Mouse (Mus musculus) hindlimb bud, embryonic 11.5 days (tissue): Measurements from ENCODE around the gene Fndc3b.

ENCODE experiments used
- DNase-seq: peaks from one replicate; pipeline ENCODE4 v3.0.0-alpha.2; 2012; ENCODE audit warnings: low read depth, low spot score; ENCODE audit errors: extremely low spot score

Fndc3b gene

GRCm38 (mm10) chr3:27673660-27674059 is 37.4 kb downstream of the Fndc3b start:
- DNase-seq = no peak

GRCm38 (mm10) chr3:27670416-27670815 is 40.7 kb downstream of the Fndc3b start:
- peak; percentile 28 for DNase-seq

- no peak for DNase-seq
Observed at GRCm38 (mm10) chr3:27667280-27667679, 43.8 kb downstream of the Fndc3b start.

GRCm38 (mm10) chr3:27665338-27665737 is 45.8 kb downstream of the Fndc3b start:
- no peak for DNase-seq

GRCm38 (mm10) chr3:27663221-27663620 is 47.9 kb downstream of the Fndc3b start:
- no peak for DNase-seq

GRCm38 (mm10) chr3:27658198-27658763 is 52.8 kb downstream of the Fndc3b start:
- DNase-seq = no peak

GRCm38 (mm10) chr3:27656764-27657390 is 54.2 kb downstream of the Fndc3b start:
- DNase-seq = no peak

- DNase-seq = no peak
Observed at GRCm38 (mm10) chr3:27655673-27656072, 55.4 kb downstream of the Fndc3b start.

- no peak for DNase-seq
Observed at GRCm38 (mm10) chr3:27655042-27655441, 56.1 kb downstream of the Fndc3b start.

GRCm38 (mm10) chr3:27652451-27653011 is 58.6 kb downstream of the Fndc3b start:
- DNase-seq = no peak

GRCm38 (mm10) chr3:27651731-27652130 is 59.4 kb downstream of the Fndc3b start:
- DNase-seq = no peak

GRCm38 (mm10) chr3:27650083-27650482 is 61.0 kb downstream of the Fndc3b start:
- DNase-seq = no peak

GRCm38 (mm10) chr3:27649316-27649715 is 61.8 kb downstream of the Fndc3b start:
- no peak for DNase-seq

GRCm38 (mm10) chr3:27642381-27642780 is 68.7 kb downstream of the Fndc3b start:
- DNase-seq = no peak

GRCm38 (mm10) chr3:27639701-27640100 is 71.4 kb downstream of the Fndc3b start:
- no peak for DNase-seq

- no peak for DNase-seq
Observed at GRCm38 (mm10) chr3:27637046-27637661, 74.0 kb downstream of the Fndc3b start.

- DNase-seq = no peak
Observed at GRCm38 (mm10) chr3:27635776-27636175, 75.3 kb downstream of the Fndc3b start.

- DNase-seq = no peak
Observed at GRCm38 (mm10) chr3:27632880-27633279, 78.2 kb downstream of the Fndc3b start.

GRCm38 (mm10) chr3:27631112-27631511 is 80.0 kb downstream of the Fndc3b start:
- DNase-seq = no peak

- DNase-seq = no peak
Observed at GRCm38 (mm10) chr3:27629716-27630115, 81.4 kb downstream of the Fndc3b start.

- no peak for DNase-seq
Observed at GRCm38 (mm10) chr3:27626301-27626700, 84.8 kb downstream of the Fndc3b start.

GRCm38 (mm10) chr3:27625592-27625985 is 85.5 kb downstream of the Fndc3b start:
- DNase-seq = no peak
